Mouse (Mus musculus) bone marrow macrophage, adult 2 months (primary cell): Measurements from ENCODE around the gene Acsm1.

Experiments used
- CTCF ChIP-seq: IDR thresholded peaks from 2 replicates; pipeline ENCODE4 v1.5.1; 2012; ENCODE audit warnings: low read depth, mild to moderate bottlenecking, low read length, moderate library complexity
- POLR2A ChIP-seq: IDR thresholded peaks from 2 replicates; pipeline ENCODE4 v1.6.1; 2012; ENCODE audit warnings: mild to moderate bottlenecking, low read depth, low read length, borderline replicate concordance

DNA sequence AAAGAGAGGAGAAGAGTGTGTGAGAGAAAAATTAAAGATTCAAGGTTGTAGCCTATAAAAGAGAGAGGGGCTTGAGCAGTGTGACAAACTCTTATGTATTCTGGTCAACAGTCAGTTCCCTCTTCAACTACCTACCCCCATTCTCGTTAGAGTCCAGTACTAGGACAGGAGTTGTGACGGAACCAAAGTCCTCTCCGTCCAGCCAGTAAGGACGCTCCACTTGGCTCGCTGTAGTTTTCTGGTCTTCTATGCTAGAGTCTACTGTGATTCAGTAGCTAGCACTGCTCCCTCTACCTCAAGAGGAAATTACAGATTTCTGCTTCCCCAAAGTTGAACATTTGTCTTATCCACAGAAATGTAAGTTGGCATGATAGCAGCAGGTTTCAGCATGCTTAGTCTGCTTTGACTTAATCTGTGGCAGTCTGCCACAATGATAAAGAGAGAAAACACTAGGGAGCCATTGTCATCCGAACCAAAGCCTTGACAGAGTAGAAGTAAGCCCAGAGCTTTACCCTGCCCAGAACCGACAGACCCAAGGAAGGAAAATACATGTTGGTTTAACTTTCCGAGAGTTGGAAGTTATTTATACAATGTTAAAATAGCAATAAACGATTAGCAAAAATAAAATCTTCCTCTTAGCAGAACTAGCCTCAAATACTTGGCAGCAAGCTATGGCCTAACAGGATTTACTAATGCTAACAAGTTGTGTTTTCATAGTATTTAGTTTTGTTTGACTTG, 731 bp upstream of the Acsm1 start:
- TF ChIP-seq POLR2A (no peak), CTCF (no peak)
